Mouse (Mus musculus) midbrain, embryonic 12.5 days (tissue): ENCODE measurements around the gene Ina. TPM values are rescaled to one million over a fixed set of nuclear protein-coding genes. Genes with fewer than 3 reads are reported as not detected.
"Not testable (repeated sequence)": the region's sequence is repeated elsewhere in the genome, so short reads cannot be mapped to it uniquely, and the experiment has no call there.

Experiments used
- ATAC-seq: fragments of 200-750 bp; cut with Nextera tagmentation; 2 replicates; pipeline ENCODE4 v1.8.0; 2017; ENCODE audit warnings: low read depth, moderate TSS enrichment, moderate library complexity; ENCODE audit not compliant: low FRiP score
- H3K27ac ChIP-seq: fragments of 300-500 bp; sonication (generic); replicated peaks from 2 replicates; pipeline ENCODE4 v1.5.1; 2016; ENCODE audit warnings: mild to moderate bottlenecking
- H3K27me3 ChIP-seq: fragments of 300-500 bp; sonication (generic); 2 replicates; pipeline ENCODE4 v1.6.1; 2016; ENCODE audit warnings: mild to moderate bottlenecking
- H3K36me3 ChIP-seq: fragments of 300-500 bp; sonication (generic); 2 replicates; pipeline ENCODE4 v1.6.1; 2016
- H3K4me1 ChIP-seq: fragments of 300-500 bp; sonication (generic); 2 replicates; pipeline ENCODE4 v1.6.1; 2016
- H3K4me2 ChIP-seq: fragments of 300-500 bp; sonication (generic); replicated peaks from 2 replicates; pipeline ENCODE4 v1.6.1; 2016; ENCODE audit warnings: mild to moderate bottlenecking, moderate library complexity
- H3K4me3 ChIP-seq: fragments of 300-500 bp; sonication (generic); 2 replicates; pipeline ENCODE4 v1.5.1; 2016; ENCODE audit warnings: mild to moderate bottlenecking
- H3K9ac ChIP-seq: fragments of 300-500 bp; sonication (generic); replicated peaks from 2 replicates; pipeline ENCODE4 v1.6.1; 2016; ENCODE audit warnings: mild to moderate bottlenecking, moderate library complexity
- H3K9me3 ChIP-seq: fragments of 300-500 bp; sonication (generic); 2 replicates; pipeline ENCODE4 v1.6.1; 2016; ENCODE audit warnings: mild to moderate bottlenecking
- whole genome bisulfite sequencing: fragments of 180-500 bp; shearing (Covaris S2); methylation state at CpG from one replicate; pipeline ENCODE4 v1.1.7; 2016; 5-methylcytosine and 5-hydroxymethylcytosine counted together
- polyA plus RNA-seq: library from polyadenylated mRNA; unstranded; fragments of >200 nt; fragmentation: Nextera tagmentation; extraction: Ambion mirVana; gene quantifications from 2 replicates; pipeline ENCODE4 v1.2.1, GENCODE M21; 2016

The Ina gene
- polyA plus RNA-seq, 1 experiment from 2014 or later = 368 TPM

- no peak overlapping the region for H3K9ac ChIP-seq
- no peak for ATAC-seq
- H3K4me1 ChIP-seq = peaks cover 19% of the 10 kb centered on the region
- H3K4me3 ChIP-seq = no peak overlapping the region
- WGBS = 90% methylated on average over 8 of the region's 8 CpGs
- no peaks in the 10 kb centered on the region for H3K27me3 ChIP-seq
- no peaks in the 10 kb centered on the region for H3K36me3 ChIP-seq
- H3K9me3 ChIP-seq = no peaks in the 10 kb centered on the region
- no peak overlapping the region for H3K27ac ChIP-seq
- H3K4me2 ChIP-seq = no peak overlapping the region
Observed at GRCm38 (mm10) chr19:46975997-46976396, 38.5 kb upstream of the Ina start.

GRCm38 (mm10) chr19:46976743-46977142 is 37.8 kb upstream of the Ina start:
- Histone ChIP-seq H3K4me3 (no peak overlapping the region), H3K27ac (no peak overlapping the region), H3K4me1 (peaks cover 12% of the 10 kb centered on the region), H3K9ac (no peak overlapping the region), H3K27me3 (no peaks in the 10 kb centered on the region), H3K9me3 (no peaks in the 10 kb centered on the region), H3K4me2 (no peak overlapping the region), H3K36me3 (no peaks in the 10 kb centered on the region)
- no peak for ATAC-seq
- 65% methylated on average over 2 of the region's 2 CpGs for WGBS

- no peak overlapping the region for H3K9ac ChIP-seq
- H3K4me3 ChIP-seq = no peak overlapping the region
- WGBS = 19% methylated on average over 6 of the region's 6 CpGs
- H3K27me3 ChIP-seq = no peaks in the 10 kb centered on the region
- H3K9me3 ChIP-seq = no peaks in the 10 kb centered on the region
- no peak overlapping the region for H3K4me2 ChIP-seq
- peaks cover 6% of the 10 kb centered on the region; the same call in 1 of the 2 replicates for H3K4me1 ChIP-seq
- H3K36me3 ChIP-seq = no peaks in the 10 kb centered on the region
- no peak for ATAC-seq
- no peak overlapping the region for H3K27ac ChIP-seq
Observed at GRCm38 (mm10) chr19:46977460-46977859, 37.0 kb upstream of the Ina start.

DNA sequence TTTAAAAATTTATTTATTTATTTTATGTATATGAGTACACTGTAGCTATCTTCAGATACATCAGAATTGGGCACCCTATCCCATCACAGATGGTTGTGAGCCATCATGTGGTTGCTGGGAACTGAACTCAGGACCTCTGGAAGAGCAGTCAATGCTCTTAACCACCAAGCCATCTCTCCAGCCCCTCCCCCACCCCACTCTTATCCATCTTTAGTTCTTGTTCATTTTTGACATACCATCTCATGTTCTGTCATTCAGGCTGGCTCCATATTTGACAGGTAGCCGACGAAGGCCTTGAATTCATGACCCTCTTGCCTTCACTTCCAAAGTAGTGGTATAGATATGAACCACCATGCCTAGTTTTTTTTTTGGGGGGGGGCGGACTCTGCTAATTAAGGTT is 36.4 kb upstream of the Ina start:
- not testable (repeated sequence) for H3K27ac ChIP-seq, H3K4me3 ChIP-seq, H3K36me3 ChIP-seq, H3K4me1 ChIP-seq, H3K4me2 ChIP-seq, ATAC-seq, H3K9ac ChIP-seq, H3K27me3 ChIP-seq, H3K9me3 ChIP-seq
- 94% methylated on average over 3 of the region's 3 CpGs for WGBS

DNA sequence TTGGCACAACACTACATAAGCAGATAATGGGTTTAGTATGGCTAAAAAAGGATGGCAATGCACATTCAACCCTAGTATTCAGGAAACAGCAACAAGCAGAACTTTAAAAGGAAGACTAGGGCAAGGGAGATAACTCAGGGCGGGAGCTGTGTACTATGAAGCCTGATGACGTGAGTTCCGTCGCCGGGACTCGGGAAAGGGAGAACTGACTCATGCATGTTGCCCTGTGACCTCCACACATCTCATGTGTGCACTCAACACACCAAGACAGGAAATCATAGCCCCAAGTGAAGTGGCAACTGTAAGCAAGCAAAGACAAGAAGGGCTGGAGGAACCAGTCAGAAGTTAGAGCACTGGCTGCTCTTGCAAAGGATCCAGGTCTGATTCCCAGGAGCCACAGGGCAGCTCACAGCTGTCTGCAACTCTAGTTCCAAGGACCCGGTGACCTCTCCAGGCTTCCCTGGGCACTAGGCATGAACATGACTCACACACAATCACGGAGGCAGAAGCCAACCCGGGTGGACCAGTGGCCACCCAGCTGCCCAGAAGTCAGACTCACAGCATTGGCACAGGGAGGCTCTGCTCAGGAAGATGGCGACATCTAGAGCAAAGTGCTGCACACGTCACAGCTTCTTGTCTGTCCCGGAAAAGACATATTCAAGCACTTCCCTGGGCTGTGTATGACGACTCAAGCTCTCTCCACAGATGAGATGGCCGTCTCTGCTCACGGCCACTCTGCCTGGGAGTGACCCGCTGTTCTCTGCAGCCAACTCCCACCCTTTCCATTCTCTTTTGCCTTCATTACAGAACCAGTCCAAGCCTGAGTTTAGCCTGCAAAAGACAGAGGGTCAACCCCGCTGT is 35.3 kb upstream of the Ina start:
- ATAC-seq = no peak
- Histone ChIP-seq H3K27ac (no peak overlapping the region), H3K4me1 (peaks cover 6% of the 10 kb centered on the region; the same call in 1 of the 2 replicates), H3K9ac (no peak overlapping the region), H3K4me3 (no peak overlapping the region), H3K27me3 (no peaks in the 10 kb centered on the region), H3K36me3 (no peaks in the 10 kb centered on the region), H3K9me3 (no peaks in the 10 kb centered on the region), H3K4me2 (no peak overlapping the region)
- WGBS = 92% methylated on average over 17 of the region's 17 CpGs

GRCm38 (mm10) chr19:46979781-46980105 is 34.8 kb upstream of the Ina start:
- Histone ChIP-seq H3K9ac (no peak overlapping the region), H3K27ac (no peak overlapping the region), H3K27me3 (no peaks in the 10 kb centered on the region), H3K4me2 (no peak overlapping the region), H3K4me1 (peaks cover 6% of the 10 kb centered on the region; the same call in 1 of the 2 replicates), H3K4me3 (no peak overlapping the region), H3K36me3 (no peaks in the 10 kb centered on the region), H3K9me3 (no peaks in the 10 kb centered on the region)
- 84% methylated on average over 3 of the region's 3 CpGs for WGBS
- no peak for ATAC-seq

DNA sequence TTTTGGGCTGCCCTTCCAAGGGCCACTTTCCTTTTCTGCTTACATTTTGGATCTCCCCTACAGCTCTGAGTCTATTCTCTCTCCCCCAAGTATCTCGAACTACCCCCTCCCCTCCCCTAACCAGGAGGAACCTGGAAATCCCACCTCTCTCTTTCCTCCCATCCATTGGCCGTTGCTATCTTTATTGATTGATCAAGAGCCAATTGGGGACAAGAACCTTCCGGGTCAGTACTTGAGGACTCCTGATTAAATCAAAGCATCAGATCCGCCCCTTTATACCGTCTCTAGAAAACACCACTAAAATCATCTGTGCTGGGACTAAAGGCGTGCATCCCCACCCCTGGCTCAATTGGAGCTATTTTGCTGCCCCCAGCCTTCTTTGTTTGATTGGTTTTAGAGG is 33.0 kb upstream of the Ina start:
- Histone ChIP-seq H3K9me3 (no peaks in the 10 kb centered on the region), H3K4me3 (no peak overlapping the region), H3K4me1 (peaks cover 6% of the 10 kb centered on the region; the same call in 1 of the 2 replicates), H3K9ac (no peak overlapping the region), H3K27ac (no peak overlapping the region), H3K36me3 (no peaks in the 10 kb centered on the region), H3K4me2 (no peak overlapping the region), H3K27me3 (no peaks in the 10 kb centered on the region)
- ATAC-seq = no peak
- WGBS = 42% methylated on average over 6 of the region's 6 CpGs

- no peak for ATAC-seq
- H3K4me2 ChIP-seq = no peak overlapping the region
- no peaks in the 10 kb centered on the region for H3K27me3 ChIP-seq
- H3K9me3 ChIP-seq = no peaks in the 10 kb centered on the region
- H3K4me3 ChIP-seq = no peak overlapping the region
- H3K36me3 ChIP-seq = no peaks in the 10 kb centered on the region
- no peak overlapping the region for H3K27ac ChIP-seq
- H3K9ac ChIP-seq = no peak overlapping the region
- H3K4me1 ChIP-seq = peaks cover 4% of the 10 kb centered on the region
- 59% methylated on average over 14 of the region's 14 CpGs for WGBS
Observed at GRCm38 (mm10) chr19:46983352-46983965, 31.0 kb upstream of the Ina start.

- no peaks in the 10 kb centered on the region for H3K36me3 ChIP-seq
- no peak for ATAC-seq
- H3K4me1 ChIP-seq = peaks cover 9% of the 10 kb centered on the region
- no peak overlapping the region for H3K4me3 ChIP-seq
- no peak overlapping the region for H3K4me2 ChIP-seq
- H3K27me3 ChIP-seq = no peaks in the 10 kb centered on the region
- no peak overlapping the region for H3K9ac ChIP-seq
- 69% methylated on average over 11 of the region's 11 CpGs for WGBS
- H3K27ac ChIP-seq = no peak overlapping the region
- H3K9me3 ChIP-seq = no peaks in the 10 kb centered on the region
Observed at GRCm38 (mm10) chr19:46983966-46984380, 30.5 kb upstream of the Ina start.

DNA sequence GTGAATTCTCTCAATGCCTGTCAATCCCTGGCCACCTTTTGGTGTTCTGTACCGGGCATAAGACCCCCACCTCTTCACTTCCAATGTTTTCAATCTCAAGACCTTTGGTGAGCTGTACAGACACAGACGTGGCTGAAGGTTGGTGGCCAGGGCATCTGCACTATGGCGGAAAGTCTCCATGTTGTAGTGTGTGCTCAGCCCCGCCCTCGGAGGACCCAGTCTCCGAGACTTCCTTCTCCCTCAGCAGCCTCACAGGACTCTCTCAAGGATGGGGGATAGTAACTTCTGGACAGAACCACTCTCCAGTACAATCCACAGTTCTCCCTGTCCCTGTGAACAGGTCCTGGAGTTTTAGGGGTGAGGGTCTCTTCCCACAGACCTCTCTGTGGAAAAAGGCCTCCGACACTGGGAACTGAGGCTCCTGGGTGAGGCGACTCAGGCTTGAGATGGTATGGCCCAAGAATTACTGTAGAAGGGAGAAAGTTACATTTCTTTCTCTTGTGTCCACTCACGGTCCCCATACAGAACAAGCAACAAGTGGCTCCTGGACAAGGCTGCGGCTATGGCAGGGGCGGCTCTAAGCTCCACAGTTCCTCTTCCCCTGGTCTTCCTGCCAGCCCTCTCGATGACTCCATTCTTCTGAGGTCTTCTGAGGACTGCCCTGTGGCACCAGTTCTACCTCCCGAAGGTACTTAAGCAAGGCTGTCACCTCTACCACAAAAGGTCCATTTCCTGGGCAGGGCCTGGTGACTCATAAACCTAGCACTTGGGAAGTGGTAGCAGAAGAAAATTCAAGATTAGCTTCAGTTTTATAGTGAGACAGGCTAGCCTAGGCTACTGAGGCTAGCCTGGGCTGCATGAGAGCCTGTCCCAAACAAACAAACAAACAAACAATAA is 29.5 kb upstream of the Ina start:
- 83% methylated on average over 13 of the region's 13 CpGs for WGBS
- H3K27me3 ChIP-seq = no peaks in the 10 kb centered on the region
- H3K27ac ChIP-seq = no peak overlapping the region
- H3K9me3 ChIP-seq = no peaks in the 10 kb centered on the region
- no peak for ATAC-seq
- no peaks in the 10 kb centered on the region for H3K36me3 ChIP-seq
- H3K4me2 ChIP-seq = no peak overlapping the region
- peaks cover 9% of the 10 kb centered on the region for H3K4me1 ChIP-seq
- H3K9ac ChIP-seq = no peak overlapping the region
- no peak overlapping the region for H3K4me3 ChIP-seq

- Histone ChIP-seq H3K36me3 (no peaks in the 10 kb centered on the region), H3K9me3 (no peaks in the 10 kb centered on the region), H3K4me1 (peaks cover 9% of the 10 kb centered on the region), H3K9ac (no peak overlapping the region), H3K4me3 (no peak overlapping the region), H3K4me2 (no peak overlapping the region), H3K27ac (no peak overlapping the region), H3K27me3 (no peaks in the 10 kb centered on the region)
- 86% methylated on average over 6 of the region's 6 CpGs for WGBS
- no peak for ATAC-seq
Observed at GRCm38 (mm10) chr19:46987646-46988045, 26.9 kb upstream of the Ina start.
